Mouse (Mus musculus) limb, embryonic 12.5 days (tissue): Measurements from ENCODE around the gene Zfp57. TPM values are rescaled to one million over a fixed set of nuclear protein-coding genes. Genes with fewer than 3 reads are reported as not detected.
"Not testable (repeated sequence)": the region's sequence is repeated elsewhere in the genome, so short reads cannot be mapped to it uniquely, and the experiment has no call there.

Experiments used
- ATAC-seq: fragments of 200-750 bp; cut with Nextera tagmentation; 2 replicates; pipeline ENCODE4 v1.8.0; 2017; ENCODE audit warnings: low read depth, moderate TSS enrichment; ENCODE audit not compliant: insufficient number of reproducible peaks, insufficient read depth, low FRiP score, low TSS enrichment
- H3K27ac ChIP-seq: fragments of 300-500 bp; sonication (generic); 2 replicates; pipeline ENCODE4 v1.5.1; 2016; ENCODE audit warnings: mild to moderate bottlenecking, moderate library complexity
- H3K27me3 ChIP-seq: fragments of 300-500 bp; sonication (generic); 2 replicates; pipeline ENCODE4 v1.6.1; 2016; ENCODE audit warnings: mild to moderate bottlenecking, moderate library complexity
- H3K36me3 ChIP-seq: fragments of 300-500 bp; sonication (generic); 2 replicates; pipeline ENCODE4 v1.6.1; 2016; ENCODE audit warnings: mild to moderate bottlenecking, moderate library complexity
- H3K4me1 ChIP-seq: fragments of 300-500 bp; sonication (generic); replicated peaks from 2 replicates; pipeline ENCODE4 v1.6.1; 2016
- H3K4me2 ChIP-seq: fragments of 300-500 bp; sonication (generic); 2 replicates; pipeline ENCODE4 v1.6.1; 2016; ENCODE audit warnings: mild to moderate bottlenecking, moderate library complexity
- H3K4me3 ChIP-seq: fragments of 300-500 bp; sonication (generic); replicated peaks from 2 replicates; pipeline ENCODE4 v1.5.1; 2016; ENCODE audit warnings: mild to moderate bottlenecking
- H3K9ac ChIP-seq: fragments of 300-500 bp; sonication (generic); replicated peaks from 2 replicates; pipeline ENCODE4 v1.6.1; 2016; ENCODE audit warnings: mild to moderate bottlenecking, moderate library complexity
- H3K9me3 ChIP-seq: fragments of 300-500 bp; sonication (generic); 2 replicates; pipeline ENCODE4 v1.6.1; 2016; ENCODE audit warnings: mild to moderate bottlenecking, moderate library complexity
- WGBS: fragments of 180-500 bp; shearing (Covaris S2); methylation state at CpG from one replicate; pipeline ENCODE4 v1.1.7; 2016; 5-methylcytosine and 5-hydroxymethylcytosine counted together
- polyA plus RNA-seq: library from polyadenylated mRNA; unstranded; fragments of >200 nt; fragmentation: Nextera tagmentation; extraction: Ambion mirVana; gene quantifications from 2 replicates; pipeline ENCODE4 v1.2.1, GENCODE M21; 2016

The Zfp57 gene
- polyA plus RNA-seq, 1 experiment from 2014 or later: 124 TPM

GRCm38 (mm10) chr17:36997033-36997735 lies 3.8 kb upstream of the Zfp57 start:
- Histone ChIP-seq H3K27ac (no peak overlapping the region), H3K36me3 (no peaks in the 10 kb centered on the region), H3K4me1 (no peaks in the 10 kb centered on the region), H3K9me3 (no peaks in the 10 kb centered on the region), H3K4me2 (no peak overlapping the region), H3K4me3 (no peak overlapping the region), H3K27me3 (no peaks in the 10 kb centered on the region), H3K9ac (no peak overlapping the region; the same call in 1 of the 2 replicates)
- no peak for ATAC-seq
- 28% methylated on average over 7 of the region's 7 CpGs for WGBS

- no peaks in the 10 kb centered on the region for H3K27me3 ChIP-seq
- no peak overlapping the region for H3K4me2 ChIP-seq
- no peaks in the 10 kb centered on the region for H3K4me1 ChIP-seq
- ATAC-seq: no peak
- no peaks in the 10 kb centered on the region for H3K9me3 ChIP-seq
- H3K36me3 ChIP-seq: no peaks in the 10 kb centered on the region
- whole genome bisulfite sequencing: 73% methylated on average over 2 of the region's 2 CpGs
- no peak overlapping the region for H3K4me3 ChIP-seq
- no peak overlapping the region for H3K27ac ChIP-seq
- H3K9ac ChIP-seq: no peak overlapping the region
Measured at GRCm38 (mm10) chr17:36998477-36998876, 2.5 kb upstream of the Zfp57 start.

DNA sequence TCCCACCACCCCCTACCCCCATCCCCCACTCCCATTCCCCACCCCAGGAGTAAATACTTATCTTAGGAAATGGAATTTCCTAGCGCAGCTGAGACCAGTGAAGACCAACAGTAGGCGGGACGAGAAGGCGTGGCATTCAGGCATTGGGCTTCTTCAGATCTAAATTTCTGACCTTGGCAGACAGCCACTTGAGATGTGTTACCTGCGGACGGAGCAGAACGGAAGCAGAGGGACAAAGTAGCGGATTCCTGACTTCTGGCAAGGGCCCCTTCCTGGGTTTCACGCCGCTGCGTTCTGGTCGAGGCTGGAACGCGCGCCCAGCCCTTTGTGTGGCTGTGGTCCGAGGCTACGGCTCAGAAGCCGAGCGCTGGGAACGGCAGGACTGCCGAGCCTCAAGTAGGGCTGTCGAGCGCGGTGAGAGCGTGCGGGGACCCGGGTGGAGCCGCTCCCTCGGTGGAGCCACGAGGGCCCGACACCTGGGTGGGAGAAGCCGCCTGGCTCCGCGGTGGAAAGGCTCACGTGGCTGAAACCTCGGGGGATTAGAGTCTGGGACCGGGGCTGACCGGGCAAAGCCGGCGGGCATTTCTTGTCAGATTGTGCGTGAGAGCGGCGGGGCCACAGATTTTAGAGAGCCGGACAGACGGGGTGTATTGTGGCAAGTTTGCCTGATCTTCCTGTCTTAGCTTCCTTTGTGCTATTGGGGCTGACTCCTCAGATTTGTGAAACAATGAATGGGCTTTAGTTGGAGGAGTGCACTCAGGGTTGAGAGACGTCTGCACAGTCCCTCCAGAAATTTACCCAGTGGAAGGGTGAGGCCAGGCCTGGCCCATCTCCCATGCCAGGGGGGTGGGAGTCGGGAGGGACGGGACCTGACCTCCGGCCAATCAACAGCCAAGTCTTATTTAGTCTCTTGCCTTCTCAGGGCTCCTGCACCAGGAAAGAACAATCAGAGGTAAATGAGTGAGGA lies 1.7 kb downstream of the Zfp57 start:
- H3K27me3 ChIP-seq: no peaks in the 10 kb centered on the region
- H3K36me3 ChIP-seq: peaks cover 31% of the 10 kb centered on the region
- H3K9ac ChIP-seq: peak overlapping the region; percentile 93
- peak overlapping the region; percentile 72 for H3K4me3 ChIP-seq
- peak overlapping the region; percentile 93 for H3K27ac ChIP-seq
- no peaks in the 10 kb centered on the region for H3K4me1 ChIP-seq
- peak; percentile 92 for ATAC-seq
- WGBS: under 1% methylated on average over 49 of the region's 49 CpGs
- H3K4me2 ChIP-seq: peak overlapping the region; percentile 63
- H3K9me3 ChIP-seq: no peaks in the 10 kb centered on the region

- H3K4me3 ChIP-seq: peak overlapping the region; percentile 72
- WGBS: 52% methylated on average over 4 of the region's 4 CpGs
- peak overlapping the region; percentile 63 for H3K4me2 ChIP-seq
- ATAC-seq: 0 out of 2 replicates have a peak, but pooled peaks have one; percentile 3
- H3K27me3 ChIP-seq: no peaks in the 10 kb centered on the region
- peak overlapping the region; percentile 93 for H3K9ac ChIP-seq
- H3K9me3 ChIP-seq: no peaks in the 10 kb centered on the region
- no peaks in the 10 kb centered on the region for H3K4me1 ChIP-seq
- peaks cover 38% of the 10 kb centered on the region for H3K36me3 ChIP-seq
- no peak overlapping the region for H3K27ac ChIP-seq
Measured at GRCm38 (mm10) chr17:37003366-37003765, 2.4 kb downstream of the Zfp57 start.

DNA sequence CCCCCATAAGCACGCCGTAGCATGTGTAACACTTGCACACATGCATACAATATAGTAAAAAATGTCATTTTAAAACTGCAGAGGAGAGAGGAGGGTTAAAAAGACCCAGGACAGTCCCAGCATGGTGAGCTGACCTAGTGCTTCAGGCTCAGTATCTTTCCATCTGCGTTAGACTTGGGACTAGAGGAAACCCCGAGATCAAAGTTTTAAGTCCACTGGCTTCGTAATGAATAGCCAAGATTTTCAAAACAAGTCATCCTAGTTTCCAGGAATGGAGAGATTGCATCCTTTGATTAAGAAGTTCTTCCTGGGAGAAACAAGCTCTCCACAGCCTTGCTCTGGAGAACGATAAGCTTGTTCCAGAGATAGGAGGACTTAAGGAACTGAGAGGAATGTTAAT lies 7.2 kb downstream of the Zfp57 start:
- H3K9ac ChIP-seq: no peak overlapping the region
- H3K9me3 ChIP-seq: no peaks in the 10 kb centered on the region
- H3K27ac ChIP-seq: no peak overlapping the region
- WGBS: 91% methylated on average over 6 of the region's 6 CpGs
- peaks cover 77% of the 10 kb centered on the region for H3K36me3 ChIP-seq
- no peak for ATAC-seq
- H3K27me3 ChIP-seq: no peaks in the 10 kb centered on the region
- H3K4me3 ChIP-seq: no peak overlapping the region
- H3K4me1 ChIP-seq: no peaks in the 10 kb centered on the region
- no peak overlapping the region for H3K4me2 ChIP-seq

GRCm38 (mm10) chr17:37009460-37010042 lies 8.6 kb downstream of the Zfp57 start:
- H3K4me2 ChIP-seq: no peak overlapping the region
- no peaks in the 10 kb centered on the region for H3K27me3 ChIP-seq
- H3K9me3 ChIP-seq: no peaks in the 10 kb centered on the region
- WGBS: 95% methylated on average over 17 of the region's 17 CpGs
- no peaks in the 10 kb centered on the region for H3K4me1 ChIP-seq
- peaks cover 77% of the 10 kb centered on the region for H3K36me3 ChIP-seq
- no peak for ATAC-seq
- H3K4me3 ChIP-seq: no peak overlapping the region
- no peak overlapping the region for H3K9ac ChIP-seq
- H3K27ac ChIP-seq: no peak overlapping the region

GRCm38 (mm10) chr17:37011719-37012118 lies 10.8 kb downstream of the Zfp57 start:
- H3K36me3 ChIP-seq: peaks cover 55% of the 10 kb centered on the region
- no peaks in the 10 kb centered on the region for H3K9me3 ChIP-seq
- ATAC-seq: no peak
- no peak overlapping the region for H3K9ac ChIP-seq
- no peaks in the 10 kb centered on the region for H3K27me3 ChIP-seq
- WGBS: 77% methylated on average over 3 of the region's 3 CpGs
- H3K27ac ChIP-seq: no peak overlapping the region
- H3K4me2 ChIP-seq: no peak overlapping the region
- H3K4me1 ChIP-seq: no peaks in the 10 kb centered on the region
- no peak overlapping the region for H3K4me3 ChIP-seq

GRCm38 (mm10) chr17:37012141-37012540 lies 11.2 kb downstream of the Zfp57 start:
- WGBS: 65% methylated on average over 5 of the region's 5 CpGs

DNA sequence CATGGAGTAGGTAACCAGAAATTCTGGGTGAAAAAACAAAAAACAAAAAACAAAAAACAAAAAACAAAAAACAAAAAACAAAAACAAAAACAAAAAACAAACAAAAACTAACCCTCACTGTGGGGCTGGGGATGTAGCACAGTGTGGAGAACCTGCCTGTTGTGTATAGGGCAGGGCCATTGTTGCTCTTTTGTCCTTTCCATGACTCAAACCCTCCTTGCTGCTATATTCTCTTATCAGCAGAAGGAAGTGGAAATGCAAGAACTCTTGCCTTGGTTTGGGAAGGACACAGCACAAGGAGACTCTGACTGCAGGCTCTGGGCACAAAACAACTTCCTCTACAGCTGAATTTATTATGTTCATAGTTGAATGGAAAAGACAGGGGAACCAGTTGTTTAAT lies 15.4 kb downstream of the Zfp57 start:
- H3K9ac ChIP-seq: no peak overlapping the region
- no peak overlapping the region for H3K27ac ChIP-seq
- H3K4me3 ChIP-seq: no peak overlapping the region
- no peaks in the 10 kb centered on the region for H3K4me1 ChIP-seq
- no peak overlapping the region for H3K4me2 ChIP-seq
- no peaks in the 10 kb centered on the region for H3K27me3 ChIP-seq
- ATAC-seq: no peak
- H3K36me3 ChIP-seq: peaks cover 9% of the 10 kb centered on the region
- no peaks in the 10 kb centered on the region for H3K9me3 ChIP-seq

More at GRCm38 (mm10) chr17:37012141-37012540, 11.2 kb downstream of the Zfp57 start:
- no peak overlapping the region for H3K9ac ChIP-seq
- no peaks in the 10 kb centered on the region for H3K27me3 ChIP-seq
- no peak for ATAC-seq
- no peaks in the 10 kb centered on the region for H3K4me1 ChIP-seq
- H3K4me3 ChIP-seq: no peak overlapping the region
- no peaks in the 10 kb centered on the region for H3K9me3 ChIP-seq
- no peak overlapping the region for H3K4me2 ChIP-seq
- peaks cover 51% of the 10 kb centered on the region for H3K36me3 ChIP-seq
- H3K27ac ChIP-seq: no peak overlapping the region

DNA sequence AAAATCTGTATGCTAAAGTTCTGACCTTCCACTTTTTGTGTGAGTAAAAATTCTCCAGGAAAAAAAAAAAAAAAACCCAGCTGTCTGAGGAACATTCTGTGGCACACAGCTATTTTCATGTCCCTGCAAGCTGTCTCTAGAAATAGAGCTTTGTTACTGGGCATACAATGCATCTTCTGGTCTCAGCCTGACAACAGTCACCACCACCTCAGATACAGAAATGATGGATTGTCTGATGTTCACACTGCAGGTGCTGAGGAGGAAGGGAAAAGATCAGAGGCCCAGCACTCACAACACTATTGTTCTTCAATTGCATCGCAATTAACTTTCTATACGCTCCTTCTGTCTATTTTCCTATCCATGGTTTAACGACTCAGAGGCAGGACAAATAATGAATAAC lies 17.4 kb downstream of the Zfp57 start:
- no peaks in the 10 kb centered on the region for H3K4me1 ChIP-seq
- no peak for ATAC-seq
- H3K9ac ChIP-seq: no peak overlapping the region
- no peak overlapping the region for H3K4me3 ChIP-seq
- no peak overlapping the region for H3K27ac ChIP-seq
- no peaks in the 10 kb centered on the region for H3K9me3 ChIP-seq
- 78% methylated on average over 3 of the region's 3 CpGs for WGBS
- H3K4me2 ChIP-seq: no peak overlapping the region
- H3K27me3 ChIP-seq: no peaks in the 10 kb centered on the region
- no peaks in the 10 kb centered on the region for H3K36me3 ChIP-seq

GRCm38 (mm10) chr17:37019242-37019641 lies 18.3 kb downstream of the Zfp57 start:
- ATAC-seq, H3K4me3 ChIP-seq, H3K9ac ChIP-seq, H3K27ac ChIP-seq, H3K36me3 ChIP-seq, H3K4me2 ChIP-seq, H3K4me1 ChIP-seq, H3K9me3 ChIP-seq, H3K27me3 ChIP-seq: not testable (repeated sequence)
- WGBS: 91% methylated on average over 5 of the region's 5 CpGs
